Comparison of ENCODE assay signal across 11 mouse cellular contexts in the genomic region with DNA sequence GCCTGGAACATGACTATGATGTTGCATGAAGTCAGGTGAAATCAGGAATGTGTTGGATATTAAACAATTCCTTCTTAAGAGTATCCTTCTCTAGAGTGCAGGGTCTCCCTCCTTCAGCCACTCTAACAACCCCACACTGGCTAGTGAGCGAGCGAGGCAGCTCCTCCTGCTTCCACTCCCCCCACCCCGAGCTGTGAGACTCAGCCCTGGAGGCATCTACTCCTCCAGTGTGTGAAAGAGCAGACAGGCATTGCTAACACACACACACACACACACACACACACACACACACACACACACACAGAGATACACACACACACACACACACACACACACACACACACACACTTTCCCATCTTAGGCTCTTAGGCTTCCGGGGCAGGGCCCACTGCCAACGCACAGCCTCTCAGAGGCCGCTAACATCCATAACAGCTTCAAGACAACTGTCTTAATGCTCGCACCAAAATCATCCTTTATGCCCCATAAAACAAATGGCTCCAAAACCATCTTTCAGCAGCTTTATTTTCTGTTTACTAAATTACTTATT.
DNase-seq lines count a peak whose midpoint lies in the region; ATAC-seq and TF ChIP-seq lines count a peak whose summit lies in the region.
"Had no signal": no experiment of that assay in that cellular context is flagged by ENCODE, and none has a peak within 500 bp of the region (broad histone marks: within the 10 kb centered on the region; RNA-seq: fewer than 3 reads in every experiment).

No protein-coding gene starts in this region.

- H3K4me2 ChIP-seq in heart, embryonic 13.5 days, result no peak overlapping the region
- H3K4me2 ChIP-seq in heart, embryonic 12.5 days, result no peak overlapping the region
- no peak overlapping the region for H3K4me2 ChIP-seq in heart, postnatal 0 days (ENCODE audit: low read depth, low read length)
- H3K4me2 ChIP-seq: limb, embryonic 15.5 days had no signal

- H3K27ac ChIP-seq in heart, embryonic 13.5 days (replicated peaks), result 0 out of 2 replicates have a peak overlapping the region, but pooled peaks have one; percentile 66
- no peak overlapping the region for H3K27ac ChIP-seq in heart, embryonic 12.5 days (ENCODE audit: poor library complexity, severe bottlenecking)
- 0 out of 2 replicates have a peak overlapping the region, but pooled peaks have one; percentile 46 for H3K27ac ChIP-seq in layer of hippocampus, adult 2 months
- H3K27ac ChIP-seq in heart, postnatal 0 days (ENCODE audit: low read depth), result peak overlapping the region; percentile 91
- H3K27ac ChIP-seq: limb, embryonic 15.5 days had no signal

- DNase-seq in layer of hippocampus, adult 2 months (ENCODE audit: low spot score in 2 of 2), result no peak
- no peak for DNase-seq in layer of hippocampus, postnatal 10 days (ENCODE audit: low spot score in 2 of 2)
- DNase-seq in heart, postnatal 0 days (ENCODE audit: low spot score), result no peak
- DNase-seq in lung, postnatal 36 days, result peak; percentile 50
- DNase-seq in adrenal gland, postnatal 25 days, result no peak
- DNase-seq in thymus, postnatal 10 days (ENCODE audit: low spot score in 2 of 2), result no peak

- no peaks in the 10 kb centered on the region for H3K9me3 ChIP-seq in heart, embryonic 13.5 days
- no peaks in the 10 kb centered on the region for H3K9me3 ChIP-seq in heart, embryonic 12.5 days (replicated peaks)
- no peaks in the 10 kb centered on the region for H3K9me3 ChIP-seq in heart, postnatal 0 days (replicated peaks; ENCODE audit: control insufficient read depth, low read length)
- H3K9me3 ChIP-seq: limb, embryonic 15.5 days had no signal

- no peak overlapping the region for H3K4me3 ChIP-seq in heart, embryonic 13.5 days
- H3K4me3 ChIP-seq in heart, embryonic 12.5 days, result no peak overlapping the region
- H3K4me3 ChIP-seq in layer of hippocampus, adult 2 months, result no peak overlapping the region
- no peak overlapping the region for H3K4me3 ChIP-seq in heart, postnatal 0 days (ENCODE audit: low read depth, low read length)
- H3K4me3 ChIP-seq: left cerebral cortex, adult 2 months; limb, embryonic 15.5 days; megakaryocyte, embryonic 14.5 days had no signal

- H3K36me3 ChIP-seq in heart, embryonic 13.5 days, result no peaks in the 10 kb centered on the region
- H3K36me3 ChIP-seq in heart, embryonic 12.5 days, result no peaks in the 10 kb centered on the region
- no peaks in the 10 kb centered on the region for H3K36me3 ChIP-seq in heart, postnatal 0 days (replicated peaks; ENCODE audit: control insufficient read depth, insufficient read depth, low read length)
- H3K36me3 ChIP-seq: limb, embryonic 15.5 days had no signal

- H3K27me3 ChIP-seq in heart, embryonic 13.5 days (replicated peaks), result no peaks in the 10 kb centered on the region
- H3K27me3 ChIP-seq in heart, embryonic 12.5 days (replicated peaks), result no peaks in the 10 kb centered on the region
- no peaks in the 10 kb centered on the region for H3K27me3 ChIP-seq in heart, postnatal 0 days (ENCODE audit: control insufficient read depth, insufficient read depth, low read length)
- H3K27me3 ChIP-seq: limb, embryonic 15.5 days; megakaryocyte, embryonic 14.5 days had no signal

- TF ChIP-seq CTCF in layer of hippocampus, adult 2 months (conservative IDR thresholded peaks at IDR 0.05), result no peak
- no peak for TF ChIP-seq CTCF in heart, postnatal 0 days (IDR thresholded peaks at IDR 0.05; ENCODE audit: low read depth)

- TF ChIP-seq EP300 in heart, postnatal 0 days (IDR thresholded peaks at IDR 0.05; ENCODE audit: low read depth), result no peak

- ATAC-seq in heart, embryonic 13.5 days (ENCODE audit: extremely low read depth, insufficient number of reproducible peaks, low FRiP score, low TSS enrichment), result no peak
- no peak for ATAC-seq in heart, embryonic 12.5 days (ENCODE audit: insufficient number of reproducible peaks, low FRiP score)
- no peak for ATAC-seq in heart, postnatal 0 days (ENCODE audit: insufficient read depth, low read depth)

- no peak overlapping the region for H3K9ac ChIP-seq in heart, embryonic 13.5 days
- H3K9ac ChIP-seq in heart, embryonic 12.5 days, result no peak overlapping the region
- no peak overlapping the region for H3K9ac ChIP-seq in heart, postnatal 0 days (replicated peaks; ENCODE audit: low read depth, low read length)
- H3K9ac ChIP-seq: limb, embryonic 15.5 days had no signal

- 78% methylated on average over 7 of the region's 7 CpGs for WGBS in heart, embryonic 13.5 days
- WGBS in heart, embryonic 12.5 days, result 80% methylated on average over 7 of the region's 7 CpGs
- 64% methylated on average over 7 of the region's 7 CpGs for WGBS in heart, postnatal 0 days

- H3K4me1 ChIP-seq in heart, embryonic 13.5 days, result peaks cover 20% of the 10 kb centered on the region
- H3K4me1 ChIP-seq in heart, embryonic 12.5 days (replicated peaks), result peaks cover 5% of the 10 kb centered on the region; the same call in 1 of the 2 replicates
- H3K4me1 ChIP-seq in heart, postnatal 0 days (ENCODE audit: control insufficient read depth, insufficient read depth), result no peaks in the 10 kb centered on the region
